Mouse (Mus musculus) midbrain, postnatal 0 days (tissue): Measurements from ENCODE around the gene Pin4. TPM values are rescaled to one million over a fixed set of nuclear protein-coding genes. Genes with fewer than 3 reads are reported as not detected.

Experiments used
- ATAC-seq: fragments of 200-750 bp; cut with Nextera tagmentation; 2 replicates; pipeline ENCODE4 v1.8.0; 2017; ENCODE audit warnings: moderate number of reproducible peaks, mild to moderate bottlenecking, moderate TSS enrichment, moderate library complexity; ENCODE audit not compliant: low FRiP score
- DNase-seq: peaks from one replicate; pipeline ENCODE4 v3.0.0-alpha.2; 2015; ENCODE audit warnings: low spot score
- H3K27ac ChIP-seq: fragments of 300-500 bp; sonication (generic); 2 replicates; pipeline ENCODE4 v1.5.1; 2014; ENCODE audit warnings: low read depth, mild to moderate bottlenecking, low read length, mixed read lengths
- H3K27me3 ChIP-seq: fragments of 300-500 bp; sonication (generic); 2 replicates; pipeline ENCODE4 v1.6.1; 2014; ENCODE audit warnings: low read length, control low read depth, mixed read lengths; ENCODE audit not compliant: insufficient read depth
- H3K36me3 ChIP-seq: fragments of 300-500 bp; sonication (generic); 2 replicates; pipeline ENCODE4 v1.6.1; 2014; ENCODE audit warnings: low read length, control low read depth, mixed read lengths; ENCODE audit not compliant: insufficient read depth
- H3K4me1 ChIP-seq: fragments of 300-500 bp; sonication (generic); 2 replicates; pipeline ENCODE4 v1.6.1; 2014; ENCODE audit warnings: mild to moderate bottlenecking, control low read depth, antibody characterized with exemption, low read length, mixed read lengths; ENCODE audit not compliant: insufficient read depth
- H3K4me2 ChIP-seq: fragments of 300-500 bp; sonication (generic); 2 replicates; pipeline ENCODE4 v1.6.1; 2014; ENCODE audit warnings: low read depth, mild to moderate bottlenecking, low read length, mixed read lengths; ENCODE audit not compliant: poor library complexity, severe bottlenecking
- H3K4me3 ChIP-seq: fragments of 300-500 bp; sonication (generic); 2 replicates; pipeline ENCODE4 v1.5.1; 2014; ENCODE audit warnings: low read depth, mild to moderate bottlenecking, low read length, moderate library complexity
- H3K9ac ChIP-seq: fragments of 300-500 bp; sonication (generic); replicated peaks from 2 replicates; pipeline ENCODE4 v1.6.1; 2014; ENCODE audit warnings: mild to moderate bottlenecking, low read length, moderate library complexity, mixed read lengths; ENCODE audit not compliant: poor library complexity, severe bottlenecking
- H3K9me3 ChIP-seq: fragments of 300-500 bp; sonication (generic); 2 replicates; pipeline ENCODE4 v1.6.1; 2016; ENCODE audit warnings: low read length, control low read depth
- CTCF ChIP-seq: IDR thresholded peaks from 2 replicates; pipeline ENCODE4 v1.5.1; 2016; ENCODE audit warnings: antibody characterized with exemption, mild to moderate bottlenecking
- WGBS: fragments of 180-500 bp; shearing (Covaris S2); extraction: QIAGEN DNeasy Blood & Tissue Kit; methylation state at CpG from one replicate; pipeline ENCODE4 v1.1.7; 2014; 5-methylcytosine and 5-hydroxymethylcytosine counted together
- polyA plus RNA-seq: library from polyadenylated mRNA; unstranded; fragments of >200 nt; fragmentation: Nextera tagmentation; extraction: Ambion mirVana; gene quantifications from 2 replicates; pipeline ENCODE4 v1.2.1, GENCODE M21; 2015
- total RNA-seq: library from RNA; depleted of rRNA; stranded (reverse); fragments of >200 nt; gene quantifications from 2 replicates; pipeline ENCODE4 v1.2.3, GENCODE M21; 2014; rRNA removed

Pin4 gene
- total and polyA plus RNA-seq, 2 experiments from 2014 or later = 17.8 to 54.6 TPM

- 38% methylated on average over 3 of the region's 3 CpGs for WGBS
- H3K36me3 ChIP-seq = no peaks in the 10 kb centered on the region
- H3K4me3 ChIP-seq = no peak overlapping the region
Measured at GRCm38 (mm10) chrX:102170135-102170534, 50.9 kb downstream of the Pin4 start.

DNA sequence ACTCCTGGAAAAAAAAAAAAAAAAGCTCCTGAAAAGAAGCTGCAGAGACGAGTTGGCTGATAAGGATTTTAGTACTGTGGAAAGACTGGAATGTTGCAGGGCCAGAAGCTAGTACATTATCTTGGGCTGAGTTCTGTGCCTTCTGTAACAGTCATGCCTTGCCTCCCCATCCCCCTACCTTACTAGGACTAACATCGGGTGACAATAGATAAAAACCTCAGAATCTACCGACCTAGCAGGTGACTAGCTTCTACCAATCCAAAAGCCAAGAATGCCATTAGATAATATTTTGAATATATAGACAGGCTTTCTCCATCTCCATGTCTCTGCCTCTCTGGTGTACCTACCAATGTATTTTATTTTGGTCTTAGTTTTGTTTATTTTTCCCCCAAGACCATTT is 51.7 kb downstream of the Pin4 start:
- H3K4me1 ChIP-seq = no peaks in the 10 kb centered on the region
- ATAC-seq = no peak
- no peak overlapping the region for H3K4me3 ChIP-seq
- no peak for TF ChIP-seq CTCF
- no peak overlapping the region for H3K27ac ChIP-seq
- no peak overlapping the region for H3K4me2 ChIP-seq
- H3K27me3 ChIP-seq = no peaks in the 10 kb centered on the region
- no peak overlapping the region for H3K9ac ChIP-seq
- no peaks in the 10 kb centered on the region for H3K9me3 ChIP-seq
- no peaks in the 10 kb centered on the region for H3K36me3 ChIP-seq
- DNase-seq = no peak
- WGBS = 60% methylated on average over 3 of the region's 3 CpGs

More at GRCm38 (mm10) chrX:102170135-102170534, 50.9 kb downstream of the Pin4 start:
- Histone ChIP-seq H3K27ac (no peak overlapping the region), H3K4me1 (no peaks in the 10 kb centered on the region), H3K9ac (no peak overlapping the region), H3K27me3 (no peaks in the 10 kb centered on the region), H3K9me3 (no peaks in the 10 kb centered on the region), H3K4me2 (no peak overlapping the region)
- TF ChIP-seq CTCF = no peak
- DNase-seq (no peak), ATAC-seq (no peak)

DNA sequence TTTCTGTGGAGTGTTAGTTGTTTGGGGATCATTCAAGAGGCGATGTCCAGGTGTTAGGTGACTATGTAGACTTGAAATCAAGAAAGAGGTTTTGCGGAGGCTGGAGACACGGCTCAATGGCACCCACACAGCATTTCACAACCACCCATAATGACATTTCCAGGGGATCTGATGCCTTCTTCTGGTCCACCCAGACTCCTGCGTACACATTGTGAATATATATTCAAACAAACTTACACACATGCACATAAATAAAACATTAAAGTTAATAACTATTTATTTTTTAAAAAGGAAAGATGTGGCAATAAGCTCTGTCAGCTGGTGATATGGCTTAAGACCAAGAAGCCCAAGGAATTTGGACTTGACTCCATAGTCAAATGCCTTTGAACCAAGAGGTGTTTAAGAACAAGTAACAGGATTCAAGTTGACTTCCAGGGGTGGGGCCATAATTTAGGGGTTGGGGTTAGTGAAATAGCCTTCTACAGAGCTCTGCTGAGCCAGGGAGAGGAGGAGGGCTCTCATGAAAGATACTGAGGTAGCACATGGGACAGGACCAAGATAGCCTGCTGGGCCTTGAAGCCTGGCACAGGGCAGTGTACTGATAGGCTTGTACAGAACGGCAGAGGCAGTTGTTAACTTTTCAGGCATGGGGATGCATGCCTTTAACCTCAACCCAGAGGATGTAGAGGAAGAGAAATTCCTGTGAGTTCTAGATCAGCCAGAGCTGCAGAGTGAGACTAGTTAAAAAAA is 56.5 kb downstream of the Pin4 start:
- ATAC-seq = no peak
- Histone ChIP-seq H3K27me3 (no peaks in the 10 kb centered on the region), H3K36me3 (no peaks in the 10 kb centered on the region), H3K4me3 (no peak overlapping the region), H3K9ac (no peak overlapping the region), H3K4me1 (no peaks in the 10 kb centered on the region), H3K9me3 (no peaks in the 10 kb centered on the region), H3K4me2 (no peak overlapping the region), H3K27ac (no peak overlapping the region)
- TF ChIP-seq CTCF = no peak
- DNase-seq = no peak
- WGBS = 88% methylated on average over 5 of the region's 5 CpGs

Other genes starting within 250 kb of the Pin4 start
- gene Rtl5, start 48.1 kb upstream of the Pin4 start, total RNA-seq = 45.8 and 50.0 TPM in 2 replicates
- gene Rtl5, start 48.1 kb upstream of the Pin4 start, polyA plus RNA-seq = 6.2 and 7.5 TPM in 2 replicates
- 1.0 and 1.2 TPM in 2 replicates for gene Ercc6l, start 37.6 kb downstream of the Pin4 start, total RNA-seq
- gene Ercc6l, start 37.6 kb downstream of the Pin4 start, polyA plus RNA-seq = 0.28 and 0.31 TPM in 2 replicates
- gene Rps4x, start 69.9 kb downstream of the Pin4 start, total RNA-seq = 809 and 834 TPM in 2 replicates
- gene Rps4x, start 69.9 kb downstream of the Pin4 start, polyA plus RNA-seq = 345 and 356 TPM in 2 replicates
- gene Cited1, start 132.7 kb downstream of the Pin4 start, total RNA-seq = 6.4 and 6.9 TPM in 2 replicates
- gene Cited1, start 132.7 kb downstream of the Pin4 start, polyA plus RNA-seq = 13.0 and 22.3 TPM in 2 replicates